Mouse (Mus musculus): Measurements from ENCODE around the gene Map4k2.

The Map4k2 gene

DNA sequence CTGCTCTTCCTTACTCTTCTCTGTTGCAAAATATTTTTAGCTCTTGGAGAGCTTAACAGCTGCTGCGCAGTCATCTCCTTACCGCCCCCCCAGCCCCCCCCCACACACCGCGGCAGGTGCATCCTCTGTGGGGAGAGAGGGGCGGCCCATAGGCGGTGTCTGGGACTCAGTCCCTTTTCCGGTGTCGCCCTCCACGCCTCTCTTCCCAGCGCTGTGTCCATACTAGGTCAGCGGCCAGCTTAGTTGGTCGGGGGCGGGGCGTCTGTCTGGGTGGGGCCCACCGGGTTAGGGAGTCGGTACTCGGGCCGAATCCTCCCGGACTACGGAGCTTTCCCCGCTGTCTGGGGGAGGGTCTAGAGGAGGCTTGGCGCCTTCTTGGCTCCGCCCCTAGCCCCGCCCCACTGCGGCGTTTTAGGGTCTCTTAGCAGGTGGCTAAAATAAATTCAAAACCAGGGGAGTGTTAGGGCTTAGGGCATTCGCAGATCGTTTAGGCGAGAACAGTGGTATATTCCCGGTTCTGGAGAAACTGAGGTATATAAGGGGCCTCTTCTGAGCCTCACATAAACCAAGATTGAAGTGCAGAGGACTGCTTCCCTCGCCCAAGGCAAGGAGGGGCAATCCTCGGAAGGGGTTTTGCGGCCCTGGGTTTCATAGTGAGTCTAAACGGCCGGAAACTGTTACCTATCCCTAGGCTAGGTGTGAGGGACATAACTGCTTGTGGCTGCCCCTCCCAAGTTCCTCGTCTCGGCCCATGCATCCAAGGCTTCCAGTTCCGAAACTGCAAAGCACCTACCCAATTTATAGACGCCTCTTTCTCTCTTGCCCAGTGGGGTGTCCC, 57.7 kb downstream of the Map4k2 start:
- in situ Hi-C loops (cut with MboI, MseI), result no loop called here

DNA sequence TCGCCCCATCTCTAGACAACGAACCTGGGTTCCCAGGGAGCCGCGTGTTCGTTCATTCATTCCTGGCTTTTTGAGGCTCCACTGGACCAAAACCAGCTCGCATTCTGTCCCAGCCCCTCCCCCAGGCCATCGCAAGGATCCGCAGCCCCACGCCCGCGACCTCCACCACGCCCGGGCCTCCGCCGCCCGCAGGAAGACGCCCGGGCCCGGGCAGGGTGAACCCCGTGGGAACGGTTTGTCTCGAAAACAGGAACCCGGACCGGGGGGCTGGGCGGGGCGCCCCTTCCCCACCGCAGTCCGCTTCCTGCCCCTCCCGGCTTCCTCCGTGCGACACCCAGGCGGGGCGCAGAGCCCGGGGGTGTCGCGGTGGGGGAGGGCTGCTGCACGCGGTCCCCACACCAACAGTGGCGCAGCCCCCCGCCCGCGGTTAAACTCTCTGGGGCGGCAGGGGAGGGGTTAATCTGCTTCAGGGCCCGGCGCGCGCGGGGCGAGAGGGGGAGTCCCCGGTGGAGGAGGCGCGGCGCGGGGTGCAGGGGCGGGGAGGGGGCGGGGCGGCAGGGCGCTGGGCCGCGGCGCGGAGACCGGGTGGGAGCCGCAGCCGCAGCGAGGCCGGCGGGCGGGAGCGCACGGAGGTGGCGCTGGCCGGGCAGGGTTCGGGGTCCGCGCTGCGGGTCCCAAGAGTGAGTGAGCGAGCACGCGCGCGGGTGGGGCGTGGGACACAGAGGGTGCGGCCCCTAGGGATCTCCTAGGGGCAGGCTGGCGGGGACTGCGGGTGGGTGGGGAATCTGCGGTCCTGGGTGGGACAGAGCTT, 58.6 kb downstream of the Map4k2 start, which contains the start of gene Rasgrp2:
TSS of gene Rasgrp2 (plus strand) at position 56 of the 811 bp plus-strand sequence.
- in situ Hi-C loops (cut with MboI, MseI), result no loop called here

DNA sequence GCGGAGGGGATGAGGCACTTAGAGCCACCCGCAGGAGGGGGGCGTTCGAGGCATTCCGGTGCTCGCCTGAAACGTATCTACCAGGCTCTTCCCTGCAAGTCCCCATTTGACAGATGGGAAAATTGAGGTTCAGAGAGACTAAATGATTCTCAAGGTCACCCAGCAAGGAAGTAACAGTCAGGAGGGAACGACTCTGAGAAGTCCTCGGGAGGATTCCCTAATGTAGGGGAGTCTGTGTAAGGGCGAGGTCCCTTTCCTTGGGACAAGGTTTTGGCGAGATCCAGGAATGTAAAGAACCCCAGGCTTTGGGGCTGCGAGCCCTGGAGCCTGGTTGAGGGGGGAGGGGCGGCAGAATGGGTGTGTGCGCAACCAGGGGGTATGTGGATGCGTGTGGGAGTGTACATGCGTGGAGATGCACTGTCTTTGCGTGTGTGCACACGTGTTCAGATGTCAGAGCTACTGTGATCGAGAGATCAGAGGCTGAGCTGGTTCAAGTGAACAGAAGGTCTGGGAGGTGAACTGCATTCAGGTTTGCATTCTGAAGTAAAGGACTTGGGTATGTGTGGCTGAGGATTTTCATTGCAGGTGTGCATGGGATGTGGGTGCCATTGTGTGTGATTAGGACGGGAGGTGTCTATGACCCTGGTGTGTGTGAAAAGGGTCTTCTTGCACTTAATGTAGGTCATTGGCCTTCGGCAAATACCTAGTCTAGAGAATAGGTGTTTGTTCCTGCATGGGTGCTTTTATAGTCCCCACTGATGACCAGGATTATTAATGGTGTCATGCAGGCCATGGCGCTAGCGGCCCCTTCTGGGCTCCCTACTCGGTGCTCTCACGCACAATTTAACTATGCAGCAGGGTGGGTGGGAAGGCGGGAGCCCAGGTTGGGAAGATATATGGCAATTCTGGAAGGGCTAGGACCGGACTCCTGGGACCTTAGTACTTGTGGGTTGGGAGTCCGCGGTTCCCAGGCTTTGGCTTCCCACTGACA, 59.5 kb downstream of the Map4k2 start:
- in situ Hi-C loops (cut with MboI, MseI), result no loop called here

DNA sequence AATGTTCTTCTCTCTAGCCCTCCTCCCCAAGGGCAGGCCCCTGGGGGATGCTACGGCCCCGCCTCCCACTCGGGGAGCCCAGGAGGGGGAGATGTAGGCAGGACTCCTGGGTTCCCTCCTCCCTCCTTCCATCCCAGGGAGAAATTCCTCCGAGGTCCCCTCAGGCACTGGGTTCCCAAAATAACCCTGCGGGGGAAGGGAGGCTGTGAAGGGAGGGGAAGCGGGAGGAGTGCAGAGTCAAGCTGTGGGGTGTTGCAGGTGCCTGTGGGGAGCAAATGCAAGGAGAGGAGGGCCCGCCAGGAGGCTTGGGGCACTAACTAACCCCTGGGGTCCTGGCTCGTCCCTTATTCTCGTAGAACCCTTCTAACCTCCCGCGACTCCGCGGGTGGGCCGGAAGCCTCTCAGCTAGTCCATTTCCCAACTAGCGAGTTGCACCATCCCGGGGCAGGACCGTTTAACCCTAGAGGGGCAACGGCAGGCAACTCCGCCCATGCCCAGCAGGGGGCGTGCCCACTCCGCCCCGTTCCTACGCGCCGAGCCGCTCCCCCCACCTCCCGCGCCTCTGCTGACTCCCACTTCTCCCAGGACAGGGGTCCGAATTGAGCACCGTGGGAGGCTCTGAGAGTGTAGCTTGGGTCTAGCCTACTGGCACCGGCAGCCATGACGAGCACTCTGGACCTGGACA, 60.3 kb downstream of the Map4k2 start:
- in situ Hi-C loops (cut with MboI, MseI), result no loop called here

DNA sequence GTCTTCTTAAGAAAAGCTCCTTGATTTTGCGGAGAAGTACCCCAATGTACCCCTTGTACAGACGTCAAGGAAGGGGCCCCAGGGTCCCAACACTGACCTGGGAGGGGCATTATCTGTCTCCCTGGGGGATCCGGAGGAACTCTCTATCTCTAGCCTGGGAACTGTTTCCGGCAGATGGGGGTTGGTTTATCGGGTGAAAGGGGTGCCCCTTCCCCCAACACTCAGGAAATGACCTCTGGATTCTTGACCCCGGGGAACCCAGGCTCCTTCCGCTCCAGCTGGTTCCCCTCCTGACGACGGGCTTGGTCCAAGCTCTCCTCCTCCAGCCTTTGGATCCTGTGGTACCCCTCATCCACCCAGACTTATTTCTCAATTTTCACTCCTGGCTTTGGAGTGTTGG, 61.0 kb downstream of the Map4k2 start:
- in situ Hi-C loops (cut with MboI, MseI), result no loop called here

DNA sequence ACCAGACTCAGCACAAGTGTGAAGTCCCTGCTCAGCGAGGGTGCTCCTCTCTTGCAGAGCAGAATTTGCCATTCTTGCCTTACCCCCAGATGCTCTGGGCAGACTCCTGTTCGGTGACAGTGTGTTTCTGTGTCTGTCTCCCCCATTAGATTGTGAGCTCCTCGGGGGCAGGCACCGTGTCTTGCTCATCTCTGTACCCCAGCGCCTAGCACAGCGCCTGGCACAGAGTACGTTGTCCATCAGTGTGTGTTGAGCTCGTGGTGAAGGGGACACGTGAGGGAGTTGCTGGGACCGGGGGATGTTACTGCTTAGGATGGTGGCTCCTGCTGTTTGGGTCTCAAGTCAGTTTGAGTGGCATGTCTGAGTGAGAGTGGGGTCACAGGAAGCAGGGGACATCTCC, 62.9 kb downstream of the Map4k2 start:
- in situ Hi-C loops (cut with MboI, MseI), result no loop called here

Measured in T-helper 2 cell (primary cell).